ENCODE assay signal across 12 mouse cellular contexts in the genomic region with DNA sequence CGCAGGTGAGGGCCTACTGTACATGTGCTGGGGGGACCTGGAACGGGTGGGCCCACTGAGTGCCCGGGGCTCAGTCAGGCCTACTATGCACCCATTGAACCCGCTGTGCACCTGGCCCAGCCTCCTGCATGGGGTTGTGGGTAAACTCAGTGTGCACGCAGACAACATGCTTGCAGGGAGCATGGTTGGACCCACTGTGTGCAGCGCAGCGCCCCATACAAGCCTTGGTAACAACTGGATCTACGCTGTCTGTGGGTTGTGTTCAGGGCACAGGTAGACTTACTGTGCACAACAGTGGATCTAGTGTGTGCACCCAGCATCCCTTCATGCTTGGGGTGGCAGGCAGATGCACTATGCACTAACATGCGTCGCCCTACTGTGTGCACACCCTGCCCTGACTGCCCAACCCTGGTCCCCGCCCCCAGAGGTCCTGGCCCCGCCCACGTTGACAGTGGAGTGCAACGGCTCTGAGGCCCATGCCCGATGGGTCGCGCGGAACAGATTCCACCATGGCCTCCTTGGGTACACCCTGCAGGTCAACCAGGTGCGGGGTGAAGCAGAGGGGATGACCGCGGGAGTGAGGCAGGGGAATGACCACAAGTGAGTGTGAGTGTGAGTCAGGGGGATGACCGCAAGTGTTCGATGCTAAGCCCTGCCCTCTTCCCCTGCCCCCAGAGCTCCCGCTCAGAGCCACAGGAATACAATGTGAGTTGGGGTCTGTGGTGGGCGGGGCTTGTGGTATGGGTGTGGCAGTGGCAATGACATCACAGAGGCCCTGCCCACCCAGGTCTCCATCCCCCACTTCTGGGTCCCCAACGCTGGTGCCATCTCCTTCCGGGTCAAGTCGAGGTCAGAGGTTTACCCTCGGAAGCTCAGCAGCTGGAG. TPM values are rescaled to one million over a fixed set of nuclear protein-coding genes. Genes with fewer than 3 reads are reported as not detected.
A peak's percentile ranks its signal among the peaks of the same experiment; 100 is the strongest.
DNase-seq lines count a peak whose midpoint lies in the region; ATAC-seq lines count a peak whose summit lies in the region.
"Had no signal": no experiment of that assay in that cellular context is flagged by ENCODE, and none has a peak within 500 bp of the region (broad histone marks: within the 10 kb centered on the region; RNA-seq: fewer than 3 reads in every experiment).

No protein-coding gene starts in this region.

- H3K4me3 ChIP-seq in hindbrain, embryonic 11.5 days (ENCODE audit: low read depth, low read length), result no peak overlapping the region
- H3K4me3 ChIP-seq in hindbrain, embryonic 12.5 days, result no peak overlapping the region
- H3K4me3 ChIP-seq: liver, embryonic 13.5 days; midbrain, embryonic 12.5 days had no signal

- H3K9ac ChIP-seq in hindbrain, embryonic 11.5 days (ENCODE audit: low read depth, low read length), result no peak overlapping the region
- no peak overlapping the region for H3K9ac ChIP-seq in hindbrain, embryonic 12.5 days
- H3K9ac ChIP-seq: liver, embryonic 13.5 days; midbrain, embryonic 12.5 days had no signal

- 96% methylated on average over 29 of the region's 29 CpGs for WGBS in hindbrain, embryonic 11.5 days
- WGBS in hindbrain, embryonic 12.5 days, result 95% methylated on average over 29 of the region's 29 CpGs

- no peak for ATAC-seq in hindbrain, embryonic 11.5 days (ENCODE audit: low FRiP score)
- no peak for ATAC-seq in hindbrain, embryonic 12.5 days (ENCODE audit: low FRiP score)
- ATAC-seq: hindbrain, postnatal 0 days had no signal

- no peak overlapping the region for H3K4me2 ChIP-seq in hindbrain, embryonic 11.5 days (replicated peaks; ENCODE audit: low read depth, low read length)
- H3K4me2 ChIP-seq in hindbrain, embryonic 12.5 days (replicated peaks), result no peak overlapping the region
- H3K4me2 ChIP-seq: liver, embryonic 13.5 days; midbrain, embryonic 12.5 days had no signal

- no peak overlapping the region for H3K27ac ChIP-seq in hindbrain, embryonic 11.5 days (ENCODE audit: low read depth, low read length)
- H3K27ac ChIP-seq in hindbrain, embryonic 12.5 days, result no peak overlapping the region
- H3K27ac ChIP-seq: hindbrain, postnatal 0 days; liver, embryonic 13.5 days; midbrain, embryonic 12.5 days had no signal

- peak; percentile 1 for DNase-seq in hindbrain, embryonic 11.5 days (ENCODE audit: low spot score)
- peak; percentile 14 to 67 for DNase-seq in spleen, postnatal 4 days (ENCODE audit: low spot score in 2 of 2)
- DNase-seq in spleen, adult 12 weeks (ENCODE audit: low spot score), result no peak
- DNase-seq in cerebellum, postnatal 14 days, result peak; percentile 4 to 35
- peak; percentile 44 for DNase-seq in thymus, postnatal 4 days
- no peak for DNase-seq in ovary, postnatal 10 days (ENCODE audit: low spot score)
- no peak for DNase-seq in frontal cortex, postnatal 14 days (ENCODE audit: low spot score in 2 of 2)
- DNase-seq: liver, embryonic 13.5 days had no signal

- peaks cover 17% of the 10 kb centered on the region for H3K9me3 ChIP-seq in hindbrain, embryonic 11.5 days (ENCODE audit: control insufficient read depth, low read length)
- H3K9me3 ChIP-seq in hindbrain, embryonic 12.5 days (replicated peaks), result peaks cover 56% of the 10 kb centered on the region

- 0 out of 2 replicates have a peak, but pooled peaks cover 2% of the 10 kb centered on the region for H3K36me3 ChIP-seq in hindbrain, embryonic 11.5 days (ENCODE audit: control insufficient read depth, insufficient read depth, low read length)
- H3K36me3 ChIP-seq in hindbrain, embryonic 12.5 days, result peaks cover 4% of the 10 kb centered on the region; the same call in 1 of the 2 replicates

- H3K27me3 ChIP-seq in hindbrain, embryonic 11.5 days (ENCODE audit: control insufficient read depth, insufficient read depth, low read length), result no peaks in the 10 kb centered on the region
- no peaks in the 10 kb centered on the region for H3K27me3 ChIP-seq in hindbrain, embryonic 12.5 days
- H3K27me3 ChIP-seq: liver, embryonic 13.5 days; midbrain, embryonic 12.5 days had no signal

- no peaks in the 10 kb centered on the region for H3K4me1 ChIP-seq in hindbrain, embryonic 11.5 days (replicated peaks; ENCODE audit: control insufficient read depth, insufficient read depth, low read length)
- H3K4me1 ChIP-seq in hindbrain, embryonic 12.5 days, result no peaks in the 10 kb centered on the region
- H3K4me1 ChIP-seq: midbrain, embryonic 12.5 days had no signal

RNA-seq across cellular contexts. Expression of a gene that starts 4.4 kb away (rescaled TPM):
- polyA plus RNA-seq in hindbrain, embryonic 11.5 days (2014; fragmentation: Nextera tagmentation; extraction: Ambion mirVana), result 3.0 TPM in 2 replicates
- polyA plus RNA-seq in hindbrain, embryonic 12.5 days (2016; fragmentation: Nextera tagmentation; extraction: Ambion mirVana), result 2.8 and 3.7 TPM in 2 replicates

RNA-seq across cellular contexts. Expression of a gene that starts 27.9 kb away (rescaled TPM):
- not detected in 2 replicates for polyA plus RNA-seq in hindbrain, embryonic 11.5 days (2014; fragmentation: Nextera tagmentation; extraction: Ambion mirVana)
- polyA plus RNA-seq in hindbrain, embryonic 12.5 days (2016; fragmentation: Nextera tagmentation; extraction: Ambion mirVana), result not detected in 2 replicates
- polyA plus RNA-seq: gonadal fat pad, adult 2 months; liver, embryonic 13.5 days; midbrain, embryonic 12.5 days had no signal

RNA-seq across cellular contexts. Expression of a gene that starts 50.6 kb away (rescaled TPM):
- not detected in 2 replicates for polyA plus RNA-seq in hindbrain, embryonic 11.5 days (2014; fragmentation: Nextera tagmentation; extraction: Ambion mirVana)
- polyA plus RNA-seq in hindbrain, embryonic 12.5 days (2016; fragmentation: Nextera tagmentation; extraction: Ambion mirVana), result not detected in 2 replicates
- polyA plus RNA-seq: gonadal fat pad, adult 2 months; hindbrain, postnatal 0 days; liver, embryonic 13.5 days; midbrain, embryonic 12.5 days had no signal

Comparison
In these comparisons a context has a peak if more than half of its experiments do, and no peak if none do; other contexts are left out.
1. DNase-seq: peak in hindbrain, embryonic 11.5 days (single experiment), spleen, postnatal 4 days (2 of 2), cerebellum, postnatal 14 days (2 of 2) and thymus, postnatal 4 days (single experiment); none in spleen, adult 12 weeks (single experiment), ovary, postnatal 10 days (single experiment) and frontal cortex, postnatal 14 days (0 of 2).